Mouse (Mus musculus) stomach, postnatal 0 days (tissue): ENCODE results near the gene Slc25a51.

Source experiments
- CTCF ChIP-seq: IDR thresholded peaks from 2 replicates; pipeline ENCODE4 v1.5.1; 2016; ENCODE audit warnings: antibody characterized with exemption, low read depth, mild to moderate bottlenecking, moderate library complexity
- EP300 ChIP-seq: optimal IDR thresholded peaks from 2 replicates; pipeline ENCODE3; 2016; ENCODE audit warnings: antibody characterized with exemption

DNA sequence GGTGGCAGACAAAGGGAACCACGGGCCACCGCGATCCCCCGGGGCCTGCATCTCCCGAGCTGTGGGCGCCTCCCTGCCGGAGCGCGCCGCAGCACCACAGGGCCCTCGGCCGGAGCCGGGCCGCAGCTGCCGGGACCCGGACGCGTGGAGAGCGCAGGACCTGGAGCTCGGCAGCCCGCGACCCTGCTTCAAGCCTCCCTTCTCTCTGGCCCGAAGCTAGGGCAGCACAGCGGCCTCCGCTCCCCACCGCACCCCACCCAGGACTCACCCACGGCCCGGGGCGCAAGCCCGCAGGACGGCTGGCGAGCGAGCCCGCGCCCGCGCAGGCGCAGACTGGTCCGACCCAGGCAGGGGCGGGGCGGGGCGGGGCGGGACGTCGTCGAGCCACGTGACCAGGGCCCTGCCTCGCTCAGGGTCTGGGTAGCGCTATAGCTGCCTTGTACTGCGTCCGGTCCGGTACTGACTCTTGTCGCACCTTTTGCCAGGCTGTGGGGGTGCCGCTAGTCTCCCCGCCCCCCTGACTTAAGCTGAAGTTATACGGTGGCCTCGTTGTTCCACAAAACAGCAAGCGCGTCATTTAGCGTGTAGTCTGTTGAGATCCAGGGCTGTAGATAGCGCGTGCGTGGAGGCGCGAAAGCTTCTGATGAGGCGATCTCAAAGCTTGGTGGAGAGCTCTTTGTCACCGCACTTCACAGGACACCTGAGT lies at the start of gene Slc25a51:
- TF ChIP-seq CTCF (no peak), EP300 (no peak)
